23 mouse cellular contexts compared by ENCODE assay signal in the genomic region with DNA sequence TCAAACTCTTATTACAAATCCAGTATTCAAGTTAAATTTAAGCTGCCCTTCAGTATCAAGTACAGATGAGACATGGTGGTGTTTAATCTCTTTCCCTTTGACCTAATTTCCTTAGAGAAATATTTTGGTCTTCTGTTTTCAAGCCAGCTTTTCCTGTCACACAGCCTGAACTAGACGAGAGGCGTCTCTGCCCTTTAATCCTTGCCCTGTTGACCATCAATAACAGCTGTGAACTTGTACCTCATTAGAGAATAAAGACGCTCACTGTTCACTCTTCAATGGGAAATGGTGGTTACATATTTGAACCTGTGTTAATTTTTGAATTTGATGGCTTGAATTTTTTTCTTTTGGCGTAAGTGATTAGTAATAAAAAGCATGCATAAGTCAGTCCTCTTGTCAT. TPM values are rescaled to one million over a fixed set of nuclear protein-coding genes. Genes with fewer than 3 reads are reported as not detected.
DNase-seq lines count a peak whose midpoint lies in the region; ATAC-seq and TF ChIP-seq lines count a peak whose summit lies in the region.
"Had no signal": no experiment of that assay in that cellular context is flagged by ENCODE, and none has a peak within 500 bp of the region (broad histone marks: within the 10 kb centered on the region; RNA-seq: fewer than 3 reads in every experiment).

No protein-coding gene starts in this region.

- ATAC-seq in kidney, embryonic 14.5 days (ENCODE audit: low FRiP score, low TSS enrichment), result no peak
- ATAC-seq in liver, embryonic 12.5 days, result no peak
- ATAC-seq: forebrain, embryonic 15.5 days; lung, postnatal 0 days; Patski had no signal

- H3K79me2 ChIP-seq in liver, adult 2 months (ENCODE audit: control insufficient read depth, insufficient read depth, low read length), result peaks cover 13% of the 10 kb centered on the region; the same call in 1 of the 2 replicates

- H3K27me3 ChIP-seq in kidney, embryonic 14.5 days (ENCODE audit: control insufficient read depth, insufficient read depth, low read length), result no peaks in the 10 kb centered on the region
- no peaks in the 10 kb centered on the region for H3K27me3 ChIP-seq in liver, adult 2 months (ENCODE audit: control insufficient read depth, insufficient read depth, low read length)
- H3K27me3 ChIP-seq in liver, embryonic 12.5 days (replicated peaks), result no peaks in the 10 kb centered on the region
- H3K27me3 ChIP-seq: embryonic facial prominence, embryonic 15.5 days; forebrain, embryonic 15.5 days; hindbrain, embryonic 15.5 days; neural tube, embryonic 15.5 days; Patski had no signal

- no peaks in the 10 kb centered on the region for H3K4me1 ChIP-seq in kidney, embryonic 14.5 days (ENCODE audit: control insufficient read depth, insufficient read depth, low read length)
- H3K4me1 ChIP-seq in liver, adult 2 months (ENCODE audit: control insufficient read depth, insufficient read depth, low read length), result peaks cover 38% of the 10 kb centered on the region
- peaks cover 4% of the 10 kb centered on the region; the same call in 1 of the 2 replicates for H3K4me1 ChIP-seq in liver, embryonic 12.5 days
- H3K4me1 ChIP-seq: embryonic facial prominence, embryonic 15.5 days; forebrain, embryonic 15.5 days; hindbrain, embryonic 15.5 days; neural tube, embryonic 15.5 days had no signal

- no peak for TF ChIP-seq CTCF in liver, adult 2 months (IDR thresholded peaks at IDR 0.05; ENCODE audit: low read depth, low read length)

- H3K4me3 ChIP-seq in kidney, embryonic 14.5 days (ENCODE audit: low read length), result no peak overlapping the region
- H3K4me3 ChIP-seq in liver, adult 2 months (ENCODE audit: insufficient read depth, low read depth, low read length), result peak overlapping the region; percentile 5; the same call in 1 of the 2 replicates
- H3K4me3 ChIP-seq in liver, embryonic 12.5 days, result no peak overlapping the region
- H3K4me3 ChIP-seq: embryonic facial prominence, embryonic 15.5 days; forebrain, embryonic 15.5 days; hindbrain, embryonic 15.5 days; neural tube, embryonic 15.5 days had no signal

- H3K9me3 ChIP-seq in kidney, embryonic 14.5 days (ENCODE audit: control insufficient read depth, low read length), result no peaks in the 10 kb centered on the region
- no peaks in the 10 kb centered on the region for H3K9me3 ChIP-seq in liver, embryonic 12.5 days (replicated peaks)
- H3K9me3 ChIP-seq: embryonic facial prominence, embryonic 15.5 days; forebrain, embryonic 15.5 days; hindbrain, embryonic 15.5 days; neural tube, embryonic 15.5 days had no signal

- H3K27ac ChIP-seq in kidney, embryonic 14.5 days (ENCODE audit: low read depth, low read length), result no peak overlapping the region
- H3K27ac ChIP-seq in liver, adult 2 months (replicated peaks; ENCODE audit: insufficient read depth, low read depth, low read length), result no peak overlapping the region; the same call in 1 of the 2 replicates
- H3K27ac ChIP-seq in liver, embryonic 12.5 days, result no peak overlapping the region
- H3K27ac ChIP-seq: embryonic facial prominence, embryonic 15.5 days; forebrain, embryonic 15.5 days; hindbrain, embryonic 15.5 days; liver, embryonic 14.5 days; neural tube, embryonic 15.5 days had no signal

- DNase-seq in kidney, adult 11 months, result peak; percentile 58
- peak; percentile 96 for DNase-seq in liver, adult 2 months (ENCODE audit: extremely low read depth, low read depth, low spot score)
- DNase-seq in adipocyte (ENCODE audit: low spot score), result peak; percentile 42
- DNase-seq in kidney, postnatal 36 days, result peak; percentile 57 to 85
- no peak for DNase-seq in urinary bladder, postnatal 25 days (ENCODE audit: low spot score)
- DNase-seq: adrenal gland, adult 2 months; cerebellum, adult 11 months; cerebellum, adult 9-11 months; gastrocnemius, postnatal 36 days; layer of hippocampus, postnatal 36 days had no signal

- peaks cover 63% of the 10 kb centered on the region for H3K36me3 ChIP-seq in kidney, embryonic 14.5 days (ENCODE audit: control insufficient read depth, insufficient read depth, low read length)
- H3K36me3 ChIP-seq in liver, adult 2 months (ENCODE audit: control insufficient read depth, insufficient read depth, low read length), result peaks cover 45% of the 10 kb centered on the region
- H3K36me3 ChIP-seq in liver, embryonic 12.5 days, result peaks cover 88% of the 10 kb centered on the region

- 47% methylated on average over 4 of the region's 4 CpGs for WGBS in kidney, embryonic 14.5 days
- WGBS in liver, adult 2 months, result 11% methylated on average over 4 of the region's 4 CpGs
- 85% methylated on average over 4 of the region's 4 CpGs for WGBS in liver, embryonic 12.5 days (ENCODE audit: insufficient replicate concordance)

- H3K4me2 ChIP-seq in kidney, embryonic 14.5 days (replicated peaks; ENCODE audit: low read depth, low read length), result no peak overlapping the region
- H3K4me2 ChIP-seq in liver, embryonic 12.5 days, result no peak overlapping the region
- H3K4me2 ChIP-seq: embryonic facial prominence, embryonic 15.5 days; forebrain, embryonic 15.5 days; hindbrain, embryonic 15.5 days; midbrain, embryonic 11.5 days; neural tube, embryonic 15.5 days had no signal

- H3K9ac ChIP-seq in kidney, embryonic 14.5 days (ENCODE audit: low read depth, low read length), result no peak overlapping the region
- no peak overlapping the region for H3K9ac ChIP-seq in liver, adult 2 months (ENCODE audit: low read depth, low read length)
- H3K9ac ChIP-seq in liver, embryonic 12.5 days, result no peak overlapping the region
- H3K9ac ChIP-seq: embryonic facial prominence, embryonic 15.5 days; forebrain, embryonic 15.5 days; hindbrain, embryonic 15.5 days; liver, embryonic 14.5 days; neural tube, embryonic 15.5 days had no signal

- TF ChIP-seq POLR2A in liver, adult 2 months (IDR thresholded peaks at IDR 0.05; ENCODE audit: extremely low read depth, insufficient read depth, low read length), result no peak

RNA-seq across cellular contexts. Expression of gene Clpx, which starts 10.2 kb away (rescaled TPM):
- polyA plus RNA-seq in kidney, embryonic 14.5 days (2014; fragmentation: Nextera tagmentation; extraction: Ambion mirVana), result 38.9 and 51.1 TPM in 2 replicates
- 54.0 and 56.1 TPM in 2 replicates for total RNA-seq in liver, adult 2 months (2014; rRNA removed)
- polyA plus RNA-seq in liver, adult 2 months (2012; rRNA removed), result 39.2 and 62.4 TPM in 2 replicates
- 34.9 and 36.8 TPM in 2 replicates for polyA plus RNA-seq in liver, embryonic 12.5 days (2016; fragmentation: Nextera tagmentation; extraction: Ambion mirVana)

RNA-seq across cellular contexts. Expression of gene Cilp, which starts 39.3 kb away (rescaled TPM):
- polyA plus RNA-seq in kidney, embryonic 14.5 days (2014; fragmentation: Nextera tagmentation; extraction: Ambion mirVana), result 0.40 and 0.64 TPM in 2 replicates
- total RNA-seq in liver, adult 2 months (2014; rRNA removed), result 0.18 and 0.20 TPM in 2 replicates
- polyA plus RNA-seq in liver, adult 2 months (2012; rRNA removed), result 0.12 and 0.15 TPM in 2 replicates
- 0.06 TPM in 1 of 2 replicates, not detected in the other for polyA plus RNA-seq in liver, embryonic 12.5 days (2016; fragmentation: Nextera tagmentation; extraction: Ambion mirVana)
- total RNA-seq: hematopoietic stem cell, adult 5-6 weeks; layer of hippocampus, adult 18-20 months; layer of hippocampus, postnatal 36 days had no signal
- polyA plus RNA-seq: Patski had no signal

RNA-seq across cellular contexts. Expression of gene Pdcd7, which starts 41.6 kb away (rescaled TPM):
- polyA plus RNA-seq in kidney, embryonic 14.5 days (2014; fragmentation: Nextera tagmentation; extraction: Ambion mirVana), result 15.0 and 15.2 TPM in 2 replicates
- total RNA-seq in liver, adult 2 months (2014; rRNA removed), result 3.6 and 5.6 TPM in 2 replicates
- 3.5 and 4.5 TPM in 2 replicates for polyA plus RNA-seq in liver, adult 2 months (2012; rRNA removed)
- 9.8 and 10.9 TPM in 2 replicates for polyA plus RNA-seq in liver, embryonic 12.5 days (2016; fragmentation: Nextera tagmentation; extraction: Ambion mirVana)

RNA-seq across cellular contexts. Expression of gene Ubap1l, which starts 56.5 kb away (rescaled TPM):
- 0.62 TPM in 1 of 2 replicates, not detected in the other for polyA plus RNA-seq in kidney, embryonic 14.5 days (2014; fragmentation: Nextera tagmentation; extraction: Ambion mirVana)
- 0.18 TPM in 1 of 2 replicates, not detected in the other for total RNA-seq in liver, adult 2 months (2014; rRNA removed)
- polyA plus RNA-seq in liver, adult 2 months (2012; rRNA removed), result 0.12 and 0.22 TPM in 2 replicates
- polyA plus RNA-seq in liver, embryonic 12.5 days (2016; fragmentation: Nextera tagmentation; extraction: Ambion mirVana), result not detected in 2 replicates
- total RNA-seq: common myeloid progenitor, adult 5-6 weeks; hematopoietic stem cell, adult 5-6 weeks had no signal
- polyA plus RNA-seq: embryonic facial prominence, embryonic 15.5 days had no signal
